Mouse (Mus musculus): Measurements from ENCODE around the gene Cwc22. TPM values are rescaled to one million over a fixed set of nuclear protein-coding genes. Genes with fewer than 3 reads are reported as not detected.

Gene Cwc22
- total and polyA plus RNA-seq, 3 experiments, result 2.1 to 15.5 (median 10.7) TPM

- H3K27me3 ChIP-seq (ENCODE audit: control insufficient read depth, insufficient read depth, low read length), result no peaks in the 10 kb centered on the region
- H3K27ac ChIP-seq, result no peak overlapping the region
- no peaks in the 10 kb centered on the region for H3K4me1 ChIP-seq (ENCODE audit: control insufficient read depth, insufficient read depth, low read length)
- H3K36me3 ChIP-seq (ENCODE audit: control insufficient read depth, insufficient read depth, low read length), result no peaks in the 10 kb centered on the region
- DNase-seq, result no peak
- TF ChIP-seq POLR2A (IDR thresholded peaks at IDR 0.05; ENCODE audit: insufficient read depth, low read depth, low read length) (no peak), EP300 (IDR thresholded peaks at IDR 0.05; ENCODE audit: insufficient read depth, low read depth, low read length) (no peak), CTCF (IDR thresholded peaks at IDR 0.05) (no peak)
- WGBS, result 37% methylated on average over 1 of the region's 1 CpGs
- no peaks in the 10 kb centered on the region for H3K79me2 ChIP-seq (replicated peaks; ENCODE audit: control insufficient read depth, insufficient read depth, low read length)
- no peak overlapping the region for H3K4me3 ChIP-seq
- intact Hi-C loops (cut with DNase I), result no loop called here
- H3K9ac ChIP-seq (ENCODE audit: low read depth, low read length), result no peak overlapping the region
Observed at GRCm38 (mm10) chr2:77989390-77989789, 43.2 kb upstream of the Cwc22 start.

DNA sequence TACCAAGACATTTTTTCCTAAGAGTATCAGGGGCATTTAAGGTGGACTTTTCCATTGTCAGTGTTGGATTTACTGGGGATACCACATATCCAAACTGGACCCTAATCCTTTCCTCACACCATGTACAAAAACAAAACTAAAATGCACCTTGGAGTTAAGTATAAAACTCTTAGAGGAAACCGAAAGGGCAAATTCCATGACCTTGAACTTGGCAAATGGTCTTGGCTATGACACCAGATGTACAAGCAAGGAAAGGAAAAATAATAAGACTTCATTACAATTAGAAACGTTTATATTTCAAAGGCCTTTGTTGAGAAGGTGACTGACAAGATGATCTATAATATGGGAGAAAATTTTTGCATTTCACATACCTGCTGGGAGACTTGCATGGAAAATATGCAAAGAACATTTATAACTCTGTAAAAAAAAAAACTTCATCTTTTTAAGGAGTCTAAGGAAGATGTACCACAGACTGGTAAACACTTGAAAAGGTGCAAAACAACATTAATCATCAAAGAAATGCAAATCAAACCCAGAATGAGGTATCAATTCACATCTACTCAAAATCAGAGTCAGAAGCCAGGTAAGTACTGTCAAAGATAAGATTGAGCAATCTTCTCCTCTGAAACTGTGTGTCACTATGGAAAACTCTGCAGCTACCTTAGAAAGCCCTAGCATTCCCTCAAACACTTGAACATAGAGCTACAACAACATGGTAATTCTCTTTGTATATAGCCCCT is 40.0 kb upstream of the Cwc22 start:
- 41% methylated on average over 2 of the region's 2 CpGs for WGBS
- no peak overlapping the region for H3K27ac ChIP-seq
- no peaks in the 10 kb centered on the region for H3K27me3 ChIP-seq (ENCODE audit: control insufficient read depth, insufficient read depth, low read length)
- intact Hi-C loops (cut with DNase I), result no loop called here
- no peak overlapping the region for H3K4me3 ChIP-seq
- TF ChIP-seq EP300 (IDR thresholded peaks at IDR 0.05; ENCODE audit: insufficient read depth, low read depth, low read length) (no peak), POLR2A (IDR thresholded peaks at IDR 0.05; ENCODE audit: insufficient read depth, low read depth, low read length) (no peak), CTCF (IDR thresholded peaks at IDR 0.05) (no peak)
- H3K36me3 ChIP-seq (ENCODE audit: control insufficient read depth, insufficient read depth, low read length), result no peaks in the 10 kb centered on the region
- H3K9ac ChIP-seq (ENCODE audit: low read depth, low read length), result no peak overlapping the region
- no peaks in the 10 kb centered on the region for H3K79me2 ChIP-seq (replicated peaks; ENCODE audit: control insufficient read depth, insufficient read depth, low read length)
- no peak for DNase-seq
- H3K4me1 ChIP-seq (ENCODE audit: control insufficient read depth, insufficient read depth, low read length), result no peaks in the 10 kb centered on the region

- intact Hi-C loops (cut with DNase I), result no loop called here
- no peaks in the 10 kb centered on the region for H3K27me3 ChIP-seq (ENCODE audit: control insufficient read depth, insufficient read depth, low read length)
- no peaks in the 10 kb centered on the region for H3K4me1 ChIP-seq (ENCODE audit: control insufficient read depth, insufficient read depth, low read length)
- no peak overlapping the region for H3K27ac ChIP-seq
- DNase-seq, result no peak
- WGBS, result 75% methylated on average over 4 of the region's 4 CpGs
- no peak overlapping the region for H3K9ac ChIP-seq (ENCODE audit: low read depth, low read length)
- H3K4me3 ChIP-seq, result no peak overlapping the region
- H3K36me3 ChIP-seq (ENCODE audit: control insufficient read depth, insufficient read depth, low read length), result no peaks in the 10 kb centered on the region
- no peak for TF ChIP-seq POLR2A (IDR thresholded peaks at IDR 0.05; ENCODE audit: insufficient read depth, low read depth, low read length)
- no peak for TF ChIP-seq EP300 (IDR thresholded peaks at IDR 0.05; ENCODE audit: insufficient read depth, low read depth, low read length)
- no peak for TF ChIP-seq CTCF (IDR thresholded peaks at IDR 0.05)
- H3K79me2 ChIP-seq (replicated peaks; ENCODE audit: control insufficient read depth, insufficient read depth, low read length), result no peaks in the 10 kb centered on the region
Observed at GRCm38 (mm10) chr2:77984209-77984608, 38.0 kb upstream of the Cwc22 start.

GRCm38 (mm10) chr2:77981826-77982225 is 35.7 kb upstream of the Cwc22 start:
- H3K36me3 ChIP-seq (ENCODE audit: control insufficient read depth, insufficient read depth, low read length), result no peaks in the 10 kb centered on the region
- 80% methylated on average over 4 of the region's 4 CpGs for WGBS
- H3K4me1 ChIP-seq (ENCODE audit: control insufficient read depth, insufficient read depth, low read length), result no peaks in the 10 kb centered on the region
- no peak overlapping the region for H3K27ac ChIP-seq
- no peak for TF ChIP-seq CTCF (IDR thresholded peaks at IDR 0.05)
- TF ChIP-seq POLR2A (IDR thresholded peaks at IDR 0.05; ENCODE audit: insufficient read depth, low read depth, low read length), result no peak
- TF ChIP-seq EP300 (IDR thresholded peaks at IDR 0.05; ENCODE audit: insufficient read depth, low read depth, low read length), result no peak
- intact Hi-C loops (cut with DNase I), result no loop called here
- H3K9ac ChIP-seq (ENCODE audit: low read depth, low read length), result no peak overlapping the region
- H3K4me3 ChIP-seq, result no peak overlapping the region
- H3K79me2 ChIP-seq (replicated peaks; ENCODE audit: control insufficient read depth, insufficient read depth, low read length), result no peaks in the 10 kb centered on the region
- no peaks in the 10 kb centered on the region for H3K27me3 ChIP-seq (ENCODE audit: control insufficient read depth, insufficient read depth, low read length)
- no peak for DNase-seq

GRCm38 (mm10) chr2:77980696-77981095 is 34.5 kb upstream of the Cwc22 start:
- H3K27ac ChIP-seq, result no peak overlapping the region
- no peak for DNase-seq
- intact Hi-C loops (cut with DNase I), result no loop called here
- no peaks in the 10 kb centered on the region for H3K27me3 ChIP-seq (ENCODE audit: control insufficient read depth, insufficient read depth, low read length)
- H3K79me2 ChIP-seq (replicated peaks; ENCODE audit: control insufficient read depth, insufficient read depth, low read length), result no peaks in the 10 kb centered on the region
- H3K4me1 ChIP-seq (ENCODE audit: control insufficient read depth, insufficient read depth, low read length), result no peaks in the 10 kb centered on the region
- TF ChIP-seq EP300 (IDR thresholded peaks at IDR 0.05; ENCODE audit: insufficient read depth, low read depth, low read length), result no peak
- no peak for TF ChIP-seq POLR2A (IDR thresholded peaks at IDR 0.05; ENCODE audit: insufficient read depth, low read depth, low read length)
- TF ChIP-seq CTCF (IDR thresholded peaks at IDR 0.05), result no peak
- no peaks in the 10 kb centered on the region for H3K36me3 ChIP-seq (ENCODE audit: control insufficient read depth, insufficient read depth, low read length)
- H3K9ac ChIP-seq (ENCODE audit: low read depth, low read length), result no peak overlapping the region
- WGBS, result 86% methylated on average over 5 of the region's 5 CpGs
- no peak overlapping the region for H3K4me3 ChIP-seq

DNA sequence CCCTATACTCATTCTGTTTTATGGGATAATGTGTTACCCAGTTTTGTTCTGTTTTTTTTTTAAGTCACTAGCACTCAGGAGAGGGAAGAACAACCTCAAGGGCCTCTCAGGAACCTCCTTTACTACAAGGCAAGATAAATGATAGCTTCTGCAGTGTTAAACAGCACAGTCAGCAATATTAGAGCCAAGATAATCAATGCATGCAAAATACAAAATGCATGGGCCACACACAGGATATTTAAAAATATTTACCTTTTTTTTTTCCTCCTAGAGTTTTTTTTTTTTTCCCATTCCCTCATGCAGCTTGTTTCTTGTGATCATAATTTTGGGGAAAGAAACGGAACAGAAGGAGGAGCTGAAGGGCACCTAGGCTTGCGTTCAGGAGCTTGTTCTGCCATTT is 33.3 kb upstream of the Cwc22 start:
- no peak for TF ChIP-seq EP300 (IDR thresholded peaks at IDR 0.05; ENCODE audit: insufficient read depth, low read depth, low read length)
- no peak for TF ChIP-seq CTCF (IDR thresholded peaks at IDR 0.05)
- TF ChIP-seq POLR2A (IDR thresholded peaks at IDR 0.05; ENCODE audit: insufficient read depth, low read depth, low read length), result no peak
- H3K9ac ChIP-seq (ENCODE audit: low read depth, low read length), result no peak overlapping the region
- H3K79me2 ChIP-seq (replicated peaks; ENCODE audit: control insufficient read depth, insufficient read depth, low read length), result no peaks in the 10 kb centered on the region
- H3K36me3 ChIP-seq (ENCODE audit: control insufficient read depth, insufficient read depth, low read length), result no peaks in the 10 kb centered on the region
- no peaks in the 10 kb centered on the region for H3K27me3 ChIP-seq (ENCODE audit: control insufficient read depth, insufficient read depth, low read length)
- H3K4me1 ChIP-seq (ENCODE audit: control insufficient read depth, insufficient read depth, low read length), result no peaks in the 10 kb centered on the region
- DNase-seq, result no peak
- no peak overlapping the region for H3K27ac ChIP-seq
- 76% methylated on average over 2 of the region's 2 CpGs for WGBS
- H3K4me3 ChIP-seq, result no peak overlapping the region
- intact Hi-C loops (cut with DNase I), result no loop called here

Data from heart, adult 2 months (tissue).